Mouse (Mus musculus) forebrain, embryonic 16.5 days (tissue): ENCODE data around the gene Ccno. TPM values are rescaled to one million over a fixed set of nuclear protein-coding genes. Genes with fewer than 3 reads are reported as not detected.

Source experiments
- ATAC-seq: fragments of 200-750 bp; cut with Nextera tagmentation; 2 replicates; pipeline ENCODE4 v1.8.0; 2017; ENCODE audit warnings: mild to moderate bottlenecking, moderate library complexity
- H3K27ac ChIP-seq: fragments of 300-500 bp; sonication (generic); 2 replicates; pipeline ENCODE4 v1.5.1; 2014; ENCODE audit warnings: low read length, control low read depth
- H3K27me3 ChIP-seq: fragments of 300-500 bp; sonication (generic); replicated peaks from 2 replicates; pipeline ENCODE4 v1.6.1; 2014; ENCODE audit warnings: low read length; ENCODE audit not compliant: control insufficient read depth, insufficient read depth
- H3K36me3 ChIP-seq: fragments of 300-500 bp; sonication (generic); 2 replicates; pipeline ENCODE4 v1.6.1; 2014; ENCODE audit not compliant: control insufficient read depth, insufficient read depth
- H3K4me1 ChIP-seq: fragments of 300-500 bp; sonication (generic); replicated peaks from 2 replicates; pipeline ENCODE4 v1.6.1; 2014; ENCODE audit warnings: low read length; ENCODE audit not compliant: control insufficient read depth, insufficient read depth
- H3K4me2 ChIP-seq: fragments of 300-500 bp; sonication (generic); 2 replicates; pipeline ENCODE4 v1.6.1; 2014; ENCODE audit warnings: mild to moderate bottlenecking, low read length, control low read depth
- H3K4me3 ChIP-seq: fragments of 300-500 bp; sonication (generic); replicated peaks from 2 replicates; pipeline ENCODE4 v1.5.1; 2014; ENCODE audit warnings: mild to moderate bottlenecking, low read length, control low read depth
- H3K9ac ChIP-seq: fragments of 300-500 bp; sonication (generic); replicated peaks from 2 replicates; pipeline ENCODE4 v1.6.1; 2014; ENCODE audit warnings: low read depth, low read length, control low read depth
- H3K9me3 ChIP-seq: fragments of 300-500 bp; sonication (generic); 2 replicates; pipeline ENCODE4 v1.6.1; 2016; ENCODE audit warnings: low read length; ENCODE audit not compliant: control insufficient read depth
- WGBS: fragments of 180-500 bp; shearing (Covaris S2); extraction: QIAGEN DNeasy Blood & Tissue Kit; methylation state at CpG from one replicate; pipeline ENCODE4 v1.1.7; 2014; 5-methylcytosine and 5-hydroxymethylcytosine counted together
- polyA plus RNA-seq: library from polyadenylated mRNA; unstranded; fragments of >200 nt; fragmentation: Nextera tagmentation; extraction: Ambion mirVana; gene quantifications from 2 replicates; pipeline ENCODE4 v1.2.1, GENCODE M21; 2015

Ccno gene
- polyA plus RNA-seq, 1 experiment from 2014 or later = 0.51 TPM

DNA sequence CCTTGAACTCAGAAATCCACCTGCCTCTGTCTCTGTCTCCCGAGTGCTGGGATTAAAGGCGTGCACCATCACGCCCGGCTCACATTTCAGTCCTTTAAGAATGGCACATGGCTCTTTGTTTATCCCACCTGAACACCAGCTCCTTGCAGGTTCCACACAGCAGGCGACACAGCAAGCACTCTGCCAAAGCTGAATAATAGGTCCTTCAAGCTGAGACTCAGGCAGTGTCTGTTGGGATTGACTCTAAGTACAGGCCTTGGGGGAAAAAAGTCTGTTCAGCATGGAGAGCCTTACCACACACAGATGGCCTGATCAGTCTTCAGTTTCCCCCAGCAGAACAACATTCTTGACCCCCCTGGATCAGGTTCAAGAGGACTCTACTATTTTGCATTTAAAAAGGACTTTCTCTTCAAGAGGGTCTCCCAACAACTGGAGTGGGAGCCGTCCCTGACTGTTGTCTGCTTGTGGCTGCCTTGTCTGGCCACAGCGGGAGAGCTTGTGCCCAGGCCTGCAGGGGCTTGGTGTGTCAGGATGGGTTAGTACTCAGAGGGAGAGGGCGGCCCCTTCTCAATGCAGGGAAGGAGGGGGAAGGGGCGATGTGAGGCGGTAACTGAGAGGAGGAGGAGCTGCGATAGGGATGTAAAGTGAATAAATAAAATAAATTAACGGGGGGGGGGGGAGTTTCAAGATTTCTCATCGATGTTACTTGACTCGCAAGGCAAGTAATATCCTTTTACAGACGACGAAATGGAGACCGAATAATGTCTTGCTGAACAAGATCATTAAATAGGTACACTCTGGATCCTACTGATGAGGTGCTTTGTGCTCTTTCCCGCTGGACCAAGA, 1.8 kb upstream of the Ccno start:
- Histone ChIP-seq H3K27ac (no peak overlapping the region), H3K9me3 (no peaks in the 10 kb centered on the region), H3K4me1 (peaks cover 38% of the 10 kb centered on the region), H3K36me3 (no peaks in the 10 kb centered on the region), H3K27me3 (peaks cover 44% of the 10 kb centered on the region), H3K9ac (no peak overlapping the region), H3K4me3 (no peak overlapping the region), H3K4me2 (peak overlapping the region; percentile 95; the same call in 1 of the 2 replicates)
- WGBS = 5% methylated on average over 18 of the region's 18 CpGs
- ATAC-seq = no peak

DNA sequence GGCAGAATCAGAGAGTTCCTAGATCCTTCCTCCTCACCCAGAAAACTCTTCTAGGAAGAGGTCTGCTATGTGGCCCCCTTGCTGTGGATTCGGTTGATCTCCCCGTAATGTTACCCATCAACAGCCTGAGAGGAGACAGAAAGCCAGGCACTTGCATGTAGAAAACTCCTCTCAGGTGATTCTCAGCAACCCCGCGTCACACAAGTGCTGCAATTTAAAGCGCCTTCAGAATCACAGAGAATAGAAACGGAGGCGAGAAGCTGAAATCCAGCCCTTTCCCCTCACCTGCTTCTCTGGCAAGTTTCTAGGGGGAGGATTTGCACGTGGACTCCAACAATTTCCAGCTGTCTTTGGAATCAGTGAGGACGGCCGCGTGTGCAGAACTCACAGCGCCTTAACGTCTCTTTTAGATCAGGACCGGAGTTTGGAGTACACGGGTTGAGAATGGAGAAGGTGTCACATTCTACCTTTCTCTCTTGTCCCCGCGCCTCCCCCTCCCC, 1.1 kb upstream of the Ccno start:
- peaks cover 51% of the 10 kb centered on the region for H3K27me3 ChIP-seq

DNA sequence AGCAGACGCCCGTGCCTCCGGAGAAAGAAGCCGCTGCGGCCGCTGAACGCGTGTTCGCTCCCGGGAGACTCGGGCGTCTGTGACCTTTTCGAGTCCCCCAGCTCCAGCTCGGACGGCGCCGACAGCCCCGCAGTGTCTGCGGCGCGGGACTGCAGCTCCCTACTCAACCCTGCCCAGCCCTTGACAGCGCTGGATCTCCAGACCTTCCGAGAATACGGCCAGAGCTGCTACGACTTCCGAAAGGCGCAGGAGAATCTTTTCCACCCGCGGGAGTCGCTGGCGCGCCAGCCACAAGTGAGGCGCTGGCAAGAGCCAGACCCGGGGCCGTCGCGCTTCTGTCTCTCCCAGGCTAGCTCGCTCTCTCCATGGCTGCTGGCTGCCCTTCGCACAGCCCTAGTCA, 389 bp downstream of the Ccno start:
- Histone ChIP-seq H3K36me3 (no peaks in the 10 kb centered on the region), H3K9me3 (no peaks in the 10 kb centered on the region), H3K4me1 (peaks cover 38% of the 10 kb centered on the region), H3K27ac (no peak overlapping the region), H3K9ac (peak overlapping the region; percentile 59), H3K4me3 (peak overlapping the region; percentile 63), H3K4me2 (peak overlapping the region; percentile 95), H3K27me3 (peaks cover 59% of the 10 kb centered on the region)
- WGBS = under 1% methylated on average over 39 of the region's 39 CpGs
- peak; percentile 31 for ATAC-seq

More for the DNA sequence above, 1.1 kb upstream of the Ccno start:
- no peaks in the 10 kb centered on the region for H3K9me3 ChIP-seq
- H3K4me1 ChIP-seq = peaks cover 38% of the 10 kb centered on the region
- no peak for ATAC-seq
- H3K36me3 ChIP-seq = no peaks in the 10 kb centered on the region
- H3K9ac ChIP-seq = no peak overlapping the region
- under 1% methylated on average over 17 of the region's 17 CpGs for WGBS
- H3K27ac ChIP-seq = no peak overlapping the region
- H3K4me3 ChIP-seq = peak overlapping the region; percentile 2; the same call in 1 of the 2 replicates
- H3K4me2 ChIP-seq = peak overlapping the region; percentile 95

DNA sequence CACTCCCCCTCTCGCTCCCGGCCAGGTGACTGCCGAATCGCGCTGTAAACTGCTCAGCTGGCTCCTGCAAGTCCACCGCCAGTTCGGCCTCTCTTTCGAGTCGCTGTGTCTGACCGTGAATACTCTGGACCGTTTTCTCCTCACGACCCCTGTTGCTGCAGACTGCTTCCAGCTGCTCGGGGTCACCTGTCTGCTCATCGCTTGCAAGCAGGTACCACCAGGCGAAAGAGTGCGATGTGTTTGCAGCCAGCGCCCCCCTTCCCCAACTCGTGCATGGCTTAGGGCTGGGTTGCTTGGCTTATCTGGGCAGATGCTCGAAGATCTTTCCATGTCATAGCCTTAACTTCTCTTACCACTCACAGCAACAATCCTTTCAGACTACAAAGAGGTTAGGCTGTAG, 1.3 kb downstream of the Ccno start:
- no peak for ATAC-seq
- no peaks in the 10 kb centered on the region for H3K36me3 ChIP-seq
- WGBS = 2% methylated on average over 19 of the region's 19 CpGs
- no peak overlapping the region for H3K27ac ChIP-seq
- H3K9ac ChIP-seq = no peak overlapping the region
- H3K4me2 ChIP-seq = peak overlapping the region; percentile 95
- H3K27me3 ChIP-seq = peaks cover 62% of the 10 kb centered on the region
- peak overlapping the region; percentile 63 for H3K4me3 ChIP-seq
- no peaks in the 10 kb centered on the region for H3K9me3 ChIP-seq
- H3K4me1 ChIP-seq = peaks cover 45% of the 10 kb centered on the region

DNA sequence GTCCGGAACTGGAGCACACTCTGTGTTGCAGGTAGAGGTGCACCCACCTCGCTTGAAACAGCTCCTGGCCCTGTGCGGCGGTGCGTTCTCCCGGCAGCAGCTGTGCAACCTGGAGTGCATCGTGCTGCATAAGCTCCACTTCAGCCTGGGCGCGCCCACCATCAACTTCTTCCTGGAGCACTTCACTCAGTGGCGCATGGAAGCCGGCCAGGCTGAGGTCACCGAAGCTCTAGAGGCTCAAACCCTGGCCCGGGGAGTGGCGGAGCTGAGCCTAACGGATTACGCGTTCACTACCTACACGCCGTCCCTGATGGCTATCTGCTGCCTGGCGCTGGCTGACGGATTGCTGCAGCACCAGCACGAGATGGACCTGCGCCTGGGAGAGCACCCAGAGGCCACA, 1.9 kb downstream of the Ccno start:
- WGBS = under 1% methylated on average over 23 of the region's 23 CpGs
- no peak for ATAC-seq
- Histone ChIP-seq H3K27me3 (peaks cover 69% of the 10 kb centered on the region), H3K4me3 (no peak overlapping the region), H3K4me2 (no peak overlapping the region), H3K9ac (no peak overlapping the region), H3K36me3 (no peaks in the 10 kb centered on the region), H3K4me1 (peaks cover 49% of the 10 kb centered on the region), H3K9me3 (no peaks in the 10 kb centered on the region), H3K27ac (no peak overlapping the region)

DNA sequence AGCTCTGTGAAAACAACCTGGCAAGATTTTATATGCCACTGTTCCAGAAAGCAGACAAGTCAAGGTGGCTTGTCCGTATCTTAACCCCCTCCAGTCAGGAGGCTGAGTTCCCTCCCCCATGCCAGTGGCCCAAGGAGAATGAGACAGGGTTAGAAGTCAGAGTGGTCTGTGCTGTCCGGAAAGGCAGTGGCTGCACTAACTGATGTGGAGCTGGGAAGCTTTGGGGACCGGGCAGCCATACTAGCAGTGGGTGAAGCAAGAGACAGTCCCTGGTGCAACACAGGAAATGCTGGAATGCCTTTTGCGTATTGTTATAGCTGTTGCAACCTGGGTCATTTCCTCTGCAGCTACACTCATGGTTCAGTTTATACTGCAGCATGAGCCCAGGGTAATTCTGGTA, 2.7 kb downstream of the Ccno start:
- H3K4me1 ChIP-seq = peaks cover 49% of the 10 kb centered on the region
- no peaks in the 10 kb centered on the region for H3K36me3 ChIP-seq
- no peak overlapping the region for H3K9ac ChIP-seq
- H3K4me3 ChIP-seq = no peak overlapping the region
- 7% methylated on average over 4 of the region's 4 CpGs for WGBS
- ATAC-seq = no peak
- H3K9me3 ChIP-seq = no peaks in the 10 kb centered on the region
- peaks cover 77% of the 10 kb centered on the region for H3K27me3 ChIP-seq
- H3K4me2 ChIP-seq = no peak overlapping the region
- no peak overlapping the region for H3K27ac ChIP-seq

DNA sequence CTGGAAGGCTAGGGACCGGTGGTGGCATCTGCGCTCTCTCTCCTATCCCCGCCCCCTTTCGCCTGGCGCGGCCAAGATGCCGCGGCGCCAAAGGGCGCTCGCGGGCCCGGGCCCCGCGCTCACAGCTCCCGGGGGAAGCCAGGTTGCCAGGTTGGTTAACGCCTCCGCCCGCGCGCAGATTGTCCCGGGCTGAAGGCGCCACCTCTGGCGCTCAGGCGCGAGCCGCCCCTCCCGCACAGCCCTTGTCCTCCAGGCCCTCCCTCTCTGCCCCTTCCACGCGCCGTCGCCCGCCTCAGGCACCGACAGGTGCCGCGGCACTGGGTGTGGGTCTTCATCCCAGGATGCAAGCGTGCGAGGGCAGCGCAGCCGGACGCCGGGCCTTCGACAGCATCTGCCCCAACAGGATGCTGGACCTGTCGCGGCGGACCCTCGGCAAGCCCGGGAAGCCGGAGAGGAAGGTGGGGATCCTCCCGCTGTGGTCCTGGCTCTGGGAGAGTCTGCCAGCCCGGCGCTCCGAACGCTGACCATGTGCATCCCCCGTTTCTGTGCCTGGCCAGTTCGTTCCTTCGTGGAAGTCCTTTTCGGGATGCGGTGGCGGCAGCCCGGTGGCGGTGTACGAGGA, 6.0 kb downstream of the Ccno start, which contains the start of gene Mcidas:
Gene Mcidas (plus strand): TSS at position 315 of the 622 bp plus-strand sequence.
- H3K4me1 ChIP-seq = peaks cover 25% of the 10 kb centered on the region
- peaks cover 81% of the 10 kb centered on the region for H3K27me3 ChIP-seq
- H3K27ac ChIP-seq = no peak within 1 kb of the TSS
- ATAC-seq = peak; percentile 43
- H3K9ac ChIP-seq = peak within 1 kb of the TSS; percentile 40
- H3K4me3 ChIP-seq = peak within 1 kb of the TSS; percentile 44
- WGBS = under 1% methylated on average over 63 of the region's 63 CpGs
- peak within 1 kb of the TSS; percentile 73 for H3K4me2 ChIP-seq
- no peaks in the 10 kb centered on the region for H3K36me3 ChIP-seq
- H3K9me3 ChIP-seq = no peaks in the 10 kb centered on the region

DNA sequence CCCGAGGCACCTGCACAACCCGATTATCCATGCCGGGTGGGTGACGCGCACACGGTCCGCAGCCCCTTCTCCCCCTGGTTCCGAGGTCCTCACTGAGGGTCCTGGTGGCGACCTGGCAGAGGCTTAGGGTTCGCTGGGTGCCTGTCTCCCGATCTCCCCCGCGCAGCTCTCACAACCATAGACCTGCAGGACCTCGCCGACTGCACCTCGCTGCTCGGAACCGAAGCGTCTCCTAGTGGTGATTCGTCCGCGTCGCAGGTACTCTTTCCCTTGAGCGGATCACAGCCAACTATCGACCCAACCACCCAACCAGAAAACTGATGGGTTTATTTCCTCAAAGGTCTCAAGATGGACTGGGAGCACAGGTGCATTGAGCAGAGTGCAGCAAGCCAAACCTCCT, 6.6 kb downstream of the Ccno start:
- peak; percentile 57 for ATAC-seq
- H3K4me3 ChIP-seq = peak overlapping the region; percentile 44
- H3K4me1 ChIP-seq = peaks cover 25% of the 10 kb centered on the region
- H3K36me3 ChIP-seq = no peaks in the 10 kb centered on the region
- 1% methylated on average over 25 of the region's 25 CpGs for WGBS
- H3K4me2 ChIP-seq = peak overlapping the region; percentile 73
- no peak overlapping the region for H3K27ac ChIP-seq
- H3K9ac ChIP-seq = peak overlapping the region; percentile 40
- H3K9me3 ChIP-seq = no peaks in the 10 kb centered on the region
- H3K27me3 ChIP-seq = peaks cover 76% of the 10 kb centered on the region

DNA sequence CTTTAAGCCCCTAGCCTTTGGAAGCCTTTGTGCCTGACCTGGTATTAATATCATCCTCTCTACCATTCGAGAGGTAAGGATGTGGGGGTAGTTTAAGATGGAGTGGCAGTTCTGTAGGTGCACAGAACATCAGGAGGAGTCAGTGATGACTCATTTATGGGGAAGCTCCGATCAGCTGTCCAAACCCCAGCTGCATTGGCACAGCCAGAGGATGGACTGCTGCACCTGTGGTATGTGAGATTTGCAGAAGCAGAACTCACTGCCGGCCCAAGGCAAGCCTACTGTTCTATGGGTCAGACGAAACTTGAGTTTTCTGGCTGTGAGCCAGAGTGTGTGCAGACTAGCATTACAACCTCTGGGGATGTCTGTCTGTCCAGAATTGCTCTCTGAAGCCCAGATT, 8.8 kb downstream of the Ccno start:
- no peak overlapping the region for H3K4me2 ChIP-seq
- H3K27me3 ChIP-seq = peaks cover 65% of the 10 kb centered on the region
- no peak overlapping the region for H3K9ac ChIP-seq
- H3K36me3 ChIP-seq = no peaks in the 10 kb centered on the region
- no peak overlapping the region for H3K4me3 ChIP-seq
- peaks cover 19% of the 10 kb centered on the region for H3K4me1 ChIP-seq
- no peaks in the 10 kb centered on the region for H3K9me3 ChIP-seq
- no peak overlapping the region for H3K27ac ChIP-seq
- WGBS = 51% methylated on average over 4 of the region's 4 CpGs
- ATAC-seq = no peak
